Mouse (Mus musculus): ENCODE results near the gene Elp6.

GRCm38 (mm10) chr9:110264991-110265390 lies 40.0 kb upstream of the Elp6 start:
- TF ChIP-seq CTCF (IDR thresholded peaks at IDR 0.05; ENCODE audit: control insufficient read depth, insufficient read depth, insufficient read length) (no peak), USF1 (IDR thresholded peaks at IDR 0.05; ENCODE audit: low read depth) (no peak), MAX (IDR thresholded peaks at IDR 0.05) (no peak), MYOD1 (IDR thresholded peaks at IDR 0.05; ENCODE audit: control insufficient read depth, insufficient read length, low read depth) (no peak), CEBPB (IDR thresholded peaks at IDR 0.05; ENCODE audit: low read depth) (no peak), MYOG (IDR thresholded peaks at IDR 0.05; ENCODE audit: control insufficient read depth, extremely low read depth, insufficient read length) (no peak)

Data from C2C12 (cell line).